Mouse (Mus musculus) embryo, embryonic 11 days (tissue): ENCODE results near the gene Sap18.
"Not testable (repeated sequence)": the region's sequence is repeated elsewhere in the genome, so short reads cannot be mapped to it uniquely, and the experiment has no call there.

ENCODE experiments used
- DNase-seq: peaks from one replicate; pipeline ENCODE4 v3.0.0-alpha.2; 2015

The Sap18 gene

DNA sequence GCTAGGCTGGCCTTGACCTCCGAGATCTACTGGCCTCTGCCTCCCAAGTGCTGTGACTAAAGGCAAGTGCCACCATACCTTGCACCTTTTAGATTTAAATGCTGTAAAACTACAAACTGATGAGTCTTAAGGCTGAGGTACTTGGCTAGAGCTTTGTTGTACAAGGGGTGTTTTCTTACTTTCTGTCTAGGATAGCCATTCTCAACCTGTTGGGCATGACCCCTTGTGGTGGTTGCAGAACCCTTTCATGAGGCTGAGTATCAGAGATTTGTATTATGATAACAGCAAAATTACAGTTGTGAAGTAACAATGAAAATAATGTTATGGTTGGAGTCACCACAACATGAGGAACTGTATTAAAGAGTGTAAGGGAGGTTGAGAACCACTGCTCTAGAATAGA lies 29.3 kb downstream of the Sap18 start:
- DNase-seq: no peak

DNA sequence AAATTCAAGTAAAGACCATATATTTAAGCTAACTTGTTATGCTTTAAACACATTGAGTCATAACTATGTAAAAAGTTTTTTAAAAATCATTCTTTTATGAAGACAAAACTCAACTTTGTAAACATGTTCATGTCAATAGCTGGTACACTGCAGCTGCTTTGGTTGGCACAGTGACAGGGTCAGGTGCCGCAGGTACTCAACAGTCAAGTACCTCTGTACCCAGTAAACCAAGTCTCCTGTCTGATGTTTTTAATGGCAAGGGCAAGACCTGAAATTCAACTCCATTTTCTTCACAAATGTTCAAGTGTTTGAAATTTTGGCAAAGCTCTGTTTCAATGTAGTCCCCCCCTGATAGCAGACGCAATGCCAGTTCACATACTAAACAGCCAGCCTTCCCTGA lies 35.5 kb downstream of the Sap18 start:
- DNase-seq: no peak

DNA sequence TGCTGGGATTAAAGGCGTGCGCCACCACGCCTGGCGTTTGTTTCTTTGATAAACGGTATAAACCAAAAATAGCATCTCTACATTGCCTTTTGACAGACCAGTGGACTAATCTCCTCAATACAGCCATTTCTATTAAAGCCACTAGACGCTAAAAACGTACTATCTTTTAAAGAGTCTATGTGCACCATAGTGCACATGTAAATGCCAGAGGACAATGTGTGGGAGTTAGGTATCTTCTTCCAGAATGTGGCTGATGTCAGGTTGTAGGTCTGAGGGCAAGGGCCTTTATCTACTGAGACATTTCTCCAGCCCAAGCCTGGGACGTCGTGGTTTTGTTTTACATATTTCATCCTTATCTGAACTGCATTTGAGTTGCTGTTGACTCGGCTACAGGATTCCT lies 37.2 kb downstream of the Sap18 start:
- no peak for DNase-seq

DNA sequence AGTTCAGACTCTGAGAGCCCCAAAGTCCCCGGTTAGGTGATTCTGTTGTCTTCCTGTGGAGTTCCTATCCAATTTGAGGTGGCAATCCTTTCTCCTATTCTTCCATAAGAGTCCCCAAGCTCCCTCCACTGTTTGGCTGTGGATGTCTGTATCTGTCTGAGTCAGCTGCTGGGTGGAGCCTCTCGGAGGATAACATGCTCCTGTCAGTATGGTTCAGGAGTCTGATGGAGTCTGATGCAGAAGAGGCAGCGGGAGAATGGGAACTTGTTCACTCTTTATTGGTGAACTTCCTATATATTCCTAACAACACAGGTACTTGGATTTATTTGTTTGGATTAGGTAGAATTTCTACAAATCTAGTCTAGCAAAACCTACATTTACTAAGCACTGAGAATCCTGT lies 46.6 kb downstream of the Sap18 start:
- no peak for DNase-seq

DNA sequence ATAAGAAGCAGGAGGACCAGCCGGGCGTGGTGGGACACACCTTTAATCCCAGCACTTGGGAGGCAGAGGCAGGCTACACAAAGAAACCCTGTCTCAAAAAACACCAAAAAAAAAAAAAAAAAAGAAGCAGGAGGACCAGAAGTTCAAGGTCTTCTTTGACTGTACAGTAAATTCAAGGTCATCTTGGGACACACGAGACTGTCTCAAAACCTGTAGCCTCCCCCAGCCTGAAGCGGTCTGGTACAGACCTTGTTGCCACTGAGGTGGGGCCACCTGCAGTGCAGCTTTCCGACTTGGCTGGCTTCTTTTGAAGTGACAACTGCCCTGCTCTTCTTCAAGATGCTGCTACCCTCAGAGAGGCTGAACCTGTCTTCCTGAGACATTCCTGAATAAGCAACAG lies 50.1 kb downstream of the Sap18 start:
- DNase-seq: not testable (repeated sequence)

DNA sequence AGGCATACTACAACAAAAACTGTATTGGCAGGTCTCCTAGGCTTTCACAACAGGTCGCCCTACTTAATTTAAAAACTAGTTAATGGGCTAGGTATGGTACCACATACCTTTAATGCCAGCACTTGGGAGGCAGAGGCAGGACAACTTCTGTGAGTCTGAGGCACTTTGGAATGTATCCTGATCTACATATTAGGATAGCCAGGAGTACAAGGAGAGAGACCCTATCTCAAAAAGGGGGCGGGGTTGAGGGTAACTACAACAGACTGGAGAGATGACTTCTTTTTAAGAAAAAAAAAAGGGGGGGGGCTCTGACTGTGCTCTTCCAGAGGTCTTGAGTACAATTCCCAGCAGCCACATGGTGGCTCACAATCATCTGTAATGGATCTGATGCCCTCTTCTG lies 50.7 kb downstream of the Sap18 start:
- DNase-seq: no peak

DNA sequence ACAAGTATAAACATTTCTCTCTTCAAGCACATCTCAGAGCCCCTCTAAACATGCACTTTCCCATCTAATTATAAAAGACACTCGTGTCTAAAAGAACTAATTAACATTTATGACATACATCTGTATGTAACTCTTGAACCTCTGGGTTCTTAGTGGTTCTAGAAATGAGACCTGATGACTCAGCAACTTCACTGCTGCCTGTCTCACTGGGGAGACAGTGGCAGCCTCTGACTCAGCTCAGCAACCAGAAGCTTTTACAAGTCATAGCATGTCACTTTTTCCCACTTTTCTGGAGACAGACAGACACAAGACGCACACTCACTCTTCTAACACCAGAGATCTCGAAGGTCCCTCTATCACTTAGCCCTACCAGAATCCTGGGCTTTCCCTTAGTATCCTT lies 52.4 kb downstream of the Sap18 start:
- DNase-seq: no peak

DNA sequence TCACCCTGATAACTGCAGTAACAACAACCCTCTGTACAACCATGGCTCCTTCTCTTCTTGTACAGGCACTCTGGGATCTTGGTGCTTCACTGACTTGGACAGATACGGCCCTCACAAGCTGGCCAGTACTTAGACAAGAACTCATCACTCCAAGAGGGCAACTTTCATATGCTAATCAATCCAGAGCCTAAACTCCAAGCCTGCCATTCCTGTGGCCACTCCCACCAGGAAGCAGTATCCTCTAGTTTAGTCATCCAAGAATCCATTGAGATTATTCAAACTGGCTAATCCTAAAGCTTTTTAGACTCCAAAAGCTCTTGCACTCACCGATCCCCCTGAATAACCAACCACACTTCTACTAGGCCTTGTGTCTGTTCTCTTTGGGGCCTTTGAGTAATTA lies 55.0 kb downstream of the Sap18 start:
- no peak for DNase-seq

DNA sequence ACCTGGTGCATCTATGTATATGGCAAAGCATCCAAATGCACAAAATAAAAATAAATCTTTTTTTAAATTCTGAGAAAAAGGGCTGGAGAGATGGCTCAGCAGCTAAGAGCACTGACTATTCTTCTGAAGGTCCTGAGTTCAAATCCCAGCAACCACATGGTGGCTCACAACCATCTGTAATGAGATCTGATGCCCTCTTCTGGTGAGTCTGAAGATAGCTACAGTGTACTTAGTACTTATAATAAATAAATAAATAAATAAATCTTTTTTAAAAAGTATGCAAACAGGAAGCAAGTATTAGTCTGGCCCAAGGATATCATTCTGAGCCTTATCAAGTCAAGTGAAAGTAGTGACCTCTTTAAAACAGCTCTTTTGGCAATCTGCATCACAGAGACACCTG lies 58.1 kb downstream of the Sap18 start:
- DNase-seq: not testable (repeated sequence)
